Mouse (Mus musculus): ENCODE data around the gene Garem2. TPM values are rescaled to one million over a fixed set of nuclear protein-coding genes. Genes with fewer than 3 reads are reported as not detected.

Garem2 gene
- polyA plus RNA-seq, 1 experiment from 2014 or later = 0.62 TPM

DNA sequence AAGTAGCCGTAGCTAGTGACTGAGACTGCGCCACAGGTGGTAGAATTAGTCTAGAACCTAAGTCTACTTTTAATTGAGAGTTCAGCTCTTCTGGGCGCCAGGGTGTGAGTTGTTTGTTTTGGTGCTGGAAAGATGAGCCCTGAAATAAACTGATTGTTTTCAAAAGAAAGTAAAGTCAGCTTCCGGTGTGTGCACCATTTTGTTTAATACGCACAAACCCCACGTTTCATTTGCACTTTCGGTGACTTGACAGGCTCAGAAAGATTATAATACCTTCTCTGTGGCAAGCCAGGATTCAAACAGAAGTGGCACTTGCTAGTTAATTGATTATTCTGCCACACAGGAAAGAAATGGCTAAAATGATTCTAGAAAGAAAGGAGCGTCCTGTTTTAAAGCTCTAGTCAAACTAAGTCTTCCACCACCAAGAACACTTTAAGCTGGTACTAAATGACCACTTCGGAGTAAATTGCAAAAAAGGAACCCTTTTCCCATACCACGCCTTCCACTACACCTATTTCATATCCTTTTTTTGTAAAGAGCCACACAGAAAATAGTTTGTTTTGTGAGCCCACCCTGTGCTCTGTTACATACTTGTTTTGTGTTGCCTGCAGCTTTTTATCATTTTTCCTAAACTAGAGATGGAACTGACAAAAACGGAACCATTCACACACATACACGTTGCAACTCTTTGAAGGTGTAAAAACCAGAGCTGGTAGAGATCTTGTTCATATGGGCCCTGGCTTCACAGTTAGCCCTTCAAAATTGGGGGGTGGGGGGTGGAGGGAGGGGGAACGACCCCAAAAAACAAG is 51.1 kb downstream of the Garem2 start:
- Histone ChIP-seq H3K4me1 (peaks cover 21% of the 10 kb centered on the region), H3K4me3 (replicated peaks) (peak overlapping the region; percentile 98), H3K36me3 (no peaks in the 10 kb centered on the region), H3K27ac (peak overlapping the region; percentile 93), H3K9ac (peak overlapping the region; percentile 92), H3K27me3 (no peaks in the 10 kb centered on the region), H3K4me2 (peak overlapping the region; percentile 65), H3K9me3 (replicated peaks) (no peaks in the 10 kb centered on the region)
- no peak for ATAC-seq (replicated peaks; ENCODE audit: low FRiP score)
- WGBS = 29% methylated on average over 13 of the region's 13 CpGs

DNA sequence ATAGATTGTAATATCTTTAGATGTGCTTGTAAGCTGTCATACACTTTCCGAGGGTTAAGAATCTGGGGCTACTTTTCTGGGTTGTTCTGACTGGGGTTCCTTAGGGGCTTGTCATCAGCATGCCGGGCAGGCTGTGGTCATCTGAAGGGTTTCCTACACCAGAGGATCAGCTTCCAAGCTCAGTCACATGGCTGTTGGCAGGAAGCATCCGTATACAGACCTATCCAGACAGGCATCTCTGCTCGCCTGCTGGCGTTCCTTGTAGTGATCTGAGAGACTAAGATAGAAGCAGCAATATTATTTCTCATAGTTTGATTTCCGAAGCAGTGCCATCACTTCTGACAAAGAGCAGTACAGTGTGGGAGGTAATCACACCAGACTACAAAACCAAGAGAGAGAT is 54.6 kb downstream of the Garem2 start:
- no peak overlapping the region for H3K9ac ChIP-seq
- H3K36me3 ChIP-seq = no peaks in the 10 kb centered on the region
- no peaks in the 10 kb centered on the region for H3K27me3 ChIP-seq
- no peak overlapping the region for H3K4me3 ChIP-seq (replicated peaks)
- no peak overlapping the region for H3K27ac ChIP-seq
- no peak overlapping the region for H3K4me2 ChIP-seq
- no peak for ATAC-seq (replicated peaks; ENCODE audit: low FRiP score)
- peaks cover 6% of the 10 kb centered on the region for H3K4me1 ChIP-seq
- WGBS = 80% methylated on average over 6 of the region's 6 CpGs
- no peaks in the 10 kb centered on the region for H3K9me3 ChIP-seq (replicated peaks)

DNA sequence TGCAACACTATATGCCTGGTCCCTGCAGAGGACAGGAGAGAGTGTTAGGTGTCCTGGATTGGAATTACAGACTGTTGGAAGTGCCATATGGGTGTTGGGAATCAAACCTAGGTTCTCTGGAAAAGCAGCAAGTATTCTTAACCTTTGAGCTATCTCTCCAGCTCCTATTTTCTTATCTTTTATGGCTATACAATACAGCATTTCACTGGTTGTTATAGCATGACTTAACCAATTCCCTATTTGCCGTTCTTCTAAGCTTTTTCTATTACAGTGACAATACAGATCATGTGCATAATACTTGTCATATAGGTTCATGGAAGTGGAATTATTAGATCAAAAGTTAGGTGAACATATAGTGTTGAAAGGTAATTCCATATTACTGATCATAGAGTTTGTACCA is 56.9 kb downstream of the Garem2 start:
- Histone ChIP-seq H3K36me3 (peaks cover 20% of the 10 kb centered on the region), H3K4me2 (no peak overlapping the region), H3K27me3 (no peaks in the 10 kb centered on the region), H3K4me1 (no peaks in the 10 kb centered on the region), H3K9ac (no peak overlapping the region), H3K27ac (no peak overlapping the region), H3K4me3 (replicated peaks) (no peak overlapping the region), H3K9me3 (replicated peaks) (no peaks in the 10 kb centered on the region)
- WGBS = 88% methylated on average over 1 of the region's 1 CpGs
- ATAC-seq (replicated peaks; ENCODE audit: low FRiP score) = no peak

DNA sequence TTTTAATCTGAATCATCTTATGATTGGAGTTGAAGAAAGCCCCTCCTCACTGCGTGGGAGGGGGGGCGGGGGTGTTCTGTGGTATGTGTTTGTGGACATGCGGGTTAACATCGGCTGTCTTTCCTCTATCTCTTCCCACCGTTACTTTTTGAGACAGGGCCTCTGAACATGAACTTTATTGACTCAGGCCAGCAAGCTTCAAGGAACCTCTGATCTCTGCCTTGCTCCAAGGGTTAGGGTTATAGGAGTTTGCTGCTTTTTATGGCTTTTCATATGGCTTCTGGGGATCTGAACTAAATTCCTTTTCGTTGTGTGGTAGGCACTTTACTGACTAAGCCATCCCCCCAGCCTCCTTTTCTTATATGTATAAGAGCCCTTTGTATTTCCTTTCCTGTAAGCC is 57.4 kb downstream of the Garem2 start:
- Histone ChIP-seq H3K27ac (no peak overlapping the region), H3K4me3 (replicated peaks) (no peak overlapping the region), H3K9me3 (replicated peaks) (no peaks in the 10 kb centered on the region), H3K9ac (no peak overlapping the region), H3K4me1 (no peaks in the 10 kb centered on the region), H3K27me3 (no peaks in the 10 kb centered on the region), H3K4me2 (no peak overlapping the region), H3K36me3 (peaks cover 22% of the 10 kb centered on the region)
- no peak for ATAC-seq (replicated peaks; ENCODE audit: low FRiP score)
- 79% methylated on average over 6 of the region's 6 CpGs for WGBS

DNA sequence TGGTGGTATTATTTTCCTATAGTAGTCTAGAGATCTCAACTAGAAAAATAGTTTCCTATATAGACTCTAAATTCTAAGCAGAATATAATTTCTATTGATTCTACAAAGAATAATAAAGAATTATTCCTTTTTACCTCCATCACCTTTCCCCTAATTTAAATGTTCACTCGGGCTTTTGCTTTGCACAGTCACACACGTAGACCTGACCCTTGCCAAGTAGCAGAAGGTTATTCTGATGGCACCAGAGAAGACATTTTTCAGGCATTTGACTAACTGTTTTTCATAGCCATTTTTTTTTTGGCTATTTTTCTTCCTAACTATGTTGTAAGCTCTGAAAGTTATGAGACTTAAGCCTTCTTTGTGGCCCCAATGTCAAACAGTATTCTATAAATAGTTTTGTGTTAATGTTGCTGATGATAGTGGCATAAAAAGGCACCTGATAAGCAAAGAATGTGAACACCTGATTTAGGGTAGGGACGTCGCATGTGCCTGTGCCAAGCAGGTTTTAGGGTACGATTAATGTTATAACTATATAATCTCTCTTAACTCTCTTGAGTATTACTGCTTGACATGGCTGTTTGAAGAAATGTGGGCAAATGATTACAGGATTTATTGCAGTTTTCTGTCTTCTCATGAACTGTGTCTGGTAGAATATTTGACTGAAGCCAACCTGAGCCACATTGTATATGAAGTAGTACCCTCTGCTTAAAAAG is 60.4 kb downstream of the Garem2 start:
- Histone ChIP-seq H3K27me3 (no peaks in the 10 kb centered on the region), H3K9me3 (replicated peaks) (no peaks in the 10 kb centered on the region), H3K4me1 (no peaks in the 10 kb centered on the region), H3K4me3 (replicated peaks) (no peak overlapping the region), H3K9ac (no peak overlapping the region), H3K36me3 (peaks cover 44% of the 10 kb centered on the region), H3K4me2 (no peak overlapping the region), H3K27ac (no peak overlapping the region)
- WGBS = 92% methylated on average over 5 of the region's 5 CpGs
- no peak for ATAC-seq (replicated peaks; ENCODE audit: low FRiP score)

Other genes with a start within 250 kb of the Garem2 start
- 0.12 and 0.23 TPM in 2 replicates for gene Il6, start 92.0 kb upstream of the Garem2 start, polyA plus RNA-seq (2015; fragmentation: Nextera tagmentation; extraction: Ambion mirVana)
- 305 and 313 TPM in 2 replicates for gene Tyms, start 31.5 kb upstream of the Garem2 start, polyA plus RNA-seq (2015; fragmentation: Nextera tagmentation; extraction: Ambion mirVana)
- not detected in 2 replicates for gene 3110082J24Rik, start 925 bp downstream of the Garem2 start, polyA plus RNA-seq (2015; fragmentation: Nextera tagmentation; extraction: Ambion mirVana)
- gene Hadha, start 50.0 kb downstream of the Garem2 start, polyA plus RNA-seq (2015; fragmentation: Nextera tagmentation; extraction: Ambion mirVana) = 149 and 156 TPM in 2 replicates
- 157 TPM in 2 replicates for gene Hadhb, start 50.1 kb downstream of the Garem2 start, polyA plus RNA-seq (2015; fragmentation: Nextera tagmentation; extraction: Ambion mirVana)
- 0.17 and 0.26 TPM in 2 replicates for gene Adgrf3, start 100.6 kb downstream of the Garem2 start, polyA plus RNA-seq (2015; fragmentation: Nextera tagmentation; extraction: Ambion mirVana)
- 14.0 and 14.3 TPM in 2 replicates for gene Selenoi, start 127.4 kb downstream of the Garem2 start, polyA plus RNA-seq (2015; fragmentation: Nextera tagmentation; extraction: Ambion mirVana)
- 0.30 and 0.84 TPM in 2 replicates for gene Drc1, start 176.2 kb downstream of the Garem2 start, polyA plus RNA-seq (2015; fragmentation: Nextera tagmentation; extraction: Ambion mirVana)